Mouse (Mus musculus) erythroblast, embryonic 14.5 days (primary cell): ENCODE measurements around the gene Ckap4. TPM values are rescaled to one million over a fixed set of nuclear protein-coding genes. Genes with fewer than 3 reads are reported as not detected.
A peak's percentile ranks its signal among the peaks of the same experiment; 100 is the strongest.

Source experiments
- H3K27me3 ChIP-seq: 2 replicates; pipeline ENCODE4 v1.6.1; 2012; ENCODE audit warnings: inconsistent platforms; ENCODE audit not compliant: control insufficient read depth
- H3K36me3 ChIP-seq: 2 replicates; pipeline ENCODE4 v1.6.1; 2012; ENCODE audit warnings: mild to moderate bottlenecking, inconsistent platforms; ENCODE audit not compliant: control insufficient read depth
- H3K4me1 ChIP-seq: 2 replicates; pipeline ENCODE4 v1.6.1; 2012; ENCODE audit warnings: inconsistent platforms; ENCODE audit not compliant: control insufficient read depth
- H3K4me3 ChIP-seq: replicated peaks from 2 replicates; pipeline ENCODE3; 2012; ENCODE audit warnings: moderate library complexity, mild to moderate bottlenecking, inconsistent platforms
- H3K9me3 ChIP-seq: 2 replicates; pipeline ENCODE4 v1.6.1; 2012; ENCODE audit warnings: low read length, inconsistent platforms, mixed read lengths; ENCODE audit not compliant: control insufficient read depth
- GATA1 ChIP-seq: IDR thresholded peaks from 2 replicates; pipeline ENCODE4 v1.6.1; 2012; ENCODE audit warnings: low read length, inconsistent platforms, mixed read lengths
- TAL1 ChIP-seq: IDR thresholded peaks from 3 replicates; pipeline ENCODE4 v1.6.1; 2012; ENCODE audit warnings: low read length, inconsistent platforms, mixed read lengths
- polyA plus RNA-seq: library from polyadenylated mRNA; stranded (reverse); fragments of >175 nt; gene quantifications from 2 replicates; pipeline ENCODE4 v1.2.3, GENCODE M21; 2012

Gene Ckap4
- polyA plus RNA-seq, 1 experiment, result 0.11 TPM

DNA sequence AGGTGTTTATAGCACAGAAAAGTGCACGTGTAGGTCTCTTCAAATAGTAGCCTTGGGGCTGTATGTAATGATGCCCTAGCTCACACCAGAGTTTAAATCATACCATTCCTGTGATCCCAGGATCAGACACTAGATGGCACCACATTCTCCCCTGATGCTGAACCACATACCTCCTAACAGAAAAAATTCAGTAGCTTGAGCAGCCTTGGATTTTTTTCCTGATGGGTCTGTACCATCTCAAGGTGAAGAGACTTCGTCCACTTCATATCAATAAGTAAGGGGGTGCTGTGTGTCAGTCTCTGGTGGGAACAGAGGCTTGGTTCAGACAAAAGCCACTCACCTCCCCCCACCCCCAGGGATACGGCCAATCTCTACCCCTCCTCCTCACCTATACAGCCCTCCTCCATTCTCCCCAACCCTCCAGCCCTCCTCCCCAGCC lies 18.3 kb downstream of the Ckap4 start:
- TF ChIP-seq TAL1 (no peak), GATA1 (no peak)
- Histone ChIP-seq H3K9me3 (peaks cover 2% of the 10 kb centered on the region; the same call in 1 of the 2 replicates), H3K4me1 (peaks cover 16% of the 10 kb centered on the region), H3K36me3 (no peaks in the 10 kb centered on the region), H3K27me3 (peaks cover 4% of the 10 kb centered on the region; the same call in 1 of the 2 replicates), H3K4me3 (no peak overlapping the region)

DNA sequence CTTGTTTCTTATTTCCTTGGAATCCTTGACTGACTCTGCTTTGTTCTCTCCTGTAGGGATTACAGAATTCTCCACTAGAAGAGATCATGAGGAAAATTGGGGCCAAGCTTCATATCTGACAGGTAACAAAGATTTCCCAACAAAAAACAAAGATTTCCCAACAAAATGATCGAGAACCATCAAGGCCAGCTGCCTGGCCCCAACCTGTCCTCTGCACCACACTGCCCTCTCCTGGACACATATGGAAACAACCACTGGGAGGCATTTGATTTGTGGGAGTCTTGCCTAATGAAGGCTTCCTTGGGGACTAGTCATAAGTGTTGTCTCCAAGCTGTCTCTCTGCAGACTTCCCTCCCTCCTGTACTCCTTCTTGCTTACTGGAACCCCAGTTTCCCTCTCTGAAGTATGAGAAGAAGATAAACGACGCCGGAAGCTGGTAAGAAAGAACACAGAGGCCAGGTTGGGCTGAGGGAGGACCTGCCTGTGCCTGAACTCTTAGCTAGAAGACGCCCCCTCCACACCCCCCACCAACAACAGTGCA lies 19.8 kb downstream of the Ckap4 start:
- TF ChIP-seq TAL1 (no peak), GATA1 (no peak)
- H3K27me3 ChIP-seq, result peaks cover 4% of the 10 kb centered on the region; the same call in 1 of the 2 replicates
- no peak overlapping the region for H3K4me3 ChIP-seq
- H3K4me1 ChIP-seq, result peaks cover 16% of the 10 kb centered on the region
- H3K9me3 ChIP-seq, result peaks cover 2% of the 10 kb centered on the region; the same call in 1 of the 2 replicates
- H3K36me3 ChIP-seq, result no peaks in the 10 kb centered on the region

DNA sequence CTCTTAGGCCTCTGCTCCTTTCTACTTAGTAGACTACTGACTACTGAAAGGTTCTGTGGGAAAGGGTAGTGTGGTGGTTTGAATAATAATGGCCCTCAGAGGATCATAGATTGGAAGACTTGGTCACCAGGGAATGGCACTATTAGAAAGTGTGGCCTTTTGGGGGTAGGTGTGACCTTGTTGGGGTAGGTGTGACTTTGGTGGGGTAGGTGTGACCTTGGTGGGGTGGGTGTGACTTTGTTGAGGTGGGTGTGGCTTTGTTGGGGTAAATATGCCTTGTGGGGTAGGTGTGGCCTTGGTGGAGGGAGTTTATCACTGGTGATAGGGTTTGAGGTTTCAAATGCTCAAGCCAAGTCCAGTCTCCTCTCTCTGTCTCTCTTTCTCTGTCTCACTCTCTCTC lies 21.1 kb downstream of the Ckap4 start:
- Histone ChIP-seq H3K36me3 (no peaks in the 10 kb centered on the region), H3K4me1 (peaks cover 16% of the 10 kb centered on the region), H3K27me3 (peaks cover 2% of the 10 kb centered on the region; the same call in 1 of the 2 replicates), H3K4me3 (no peak overlapping the region), H3K9me3 (peaks cover 2% of the 10 kb centered on the region; the same call in 1 of the 2 replicates)
- TF ChIP-seq TAL1 (no peak), GATA1 (no peak)

DNA sequence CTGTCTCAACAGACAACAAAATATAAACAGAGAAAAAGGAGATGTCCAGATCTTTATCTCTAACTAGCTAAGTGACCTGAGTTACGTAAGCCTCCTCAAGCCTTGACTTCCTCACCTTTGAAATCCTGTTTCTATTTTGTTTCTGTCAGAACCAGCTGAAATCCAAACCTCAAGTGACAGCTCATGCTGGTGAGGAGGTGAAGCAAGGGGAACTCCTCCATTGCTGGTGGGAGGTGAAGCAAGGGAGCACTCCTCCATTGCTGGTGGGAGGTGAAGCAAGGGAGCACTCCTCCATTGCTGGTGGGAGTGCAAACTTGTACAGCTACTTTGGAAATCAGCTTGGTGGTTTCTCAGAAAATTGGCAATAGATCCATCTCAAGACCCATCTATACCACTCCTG lies 25.3 kb downstream of the Ckap4 start:
- Histone ChIP-seq H3K4me1 (peaks cover 10% of the 10 kb centered on the region), H3K4me3 (no peak overlapping the region), H3K36me3 (no peaks in the 10 kb centered on the region), H3K9me3 (peaks cover 2% of the 10 kb centered on the region; the same call in 1 of the 2 replicates), H3K27me3 (no peaks in the 10 kb centered on the region)
- TF ChIP-seq TAL1, result no peak
- no peak for TF ChIP-seq GATA1

DNA sequence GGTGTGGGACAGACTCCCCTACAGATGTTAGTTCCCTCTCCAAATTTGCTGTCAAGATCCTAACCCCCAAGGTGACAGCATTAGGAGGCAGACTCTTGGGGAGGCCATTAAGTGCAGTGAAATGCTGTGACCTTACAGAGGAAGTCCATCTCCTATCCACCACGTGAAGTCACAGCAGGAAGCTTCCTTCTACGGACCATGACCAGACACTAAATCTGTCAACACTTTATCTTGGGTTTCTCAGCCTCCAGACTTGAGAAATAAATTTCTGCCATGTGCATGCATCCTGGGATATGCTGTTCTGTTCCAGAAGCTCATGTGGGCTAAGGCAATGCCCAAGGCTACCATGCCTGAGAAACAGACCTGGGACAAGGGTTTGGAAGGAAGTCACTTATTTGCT lies 35.0 kb downstream of the Ckap4 start:
- H3K27me3 ChIP-seq, result no peaks in the 10 kb centered on the region
- no peaks in the 10 kb centered on the region for H3K4me1 ChIP-seq
- no peak overlapping the region for H3K4me3 ChIP-seq
- H3K36me3 ChIP-seq, result no peaks in the 10 kb centered on the region
- H3K9me3 ChIP-seq, result no peaks in the 10 kb centered on the region
- no peak for TF ChIP-seq GATA1
- no peak for TF ChIP-seq TAL1

DNA sequence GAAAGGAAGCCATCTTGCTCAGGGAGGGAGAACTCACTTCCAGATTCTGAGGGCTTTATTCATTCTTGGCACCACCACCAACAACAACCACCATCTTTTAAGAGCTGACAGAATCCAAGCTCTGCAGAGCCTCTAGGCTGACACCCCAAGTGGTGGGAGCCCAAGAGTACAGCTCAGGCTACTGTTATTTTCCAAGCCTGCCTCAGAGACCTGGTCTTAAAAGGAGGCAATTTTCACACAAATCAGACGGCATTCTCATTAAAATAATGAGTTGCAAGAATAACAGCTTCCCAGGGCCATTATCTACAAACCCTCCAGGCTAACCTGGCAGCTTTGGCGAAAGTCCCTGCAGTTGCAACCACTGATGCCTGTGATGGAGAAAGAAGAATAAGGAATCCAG lies 37.1 kb downstream of the Ckap4 start:
- Histone ChIP-seq H3K4me1 (no peaks in the 10 kb centered on the region), H3K27me3 (no peaks in the 10 kb centered on the region), H3K36me3 (no peaks in the 10 kb centered on the region), H3K9me3 (no peaks in the 10 kb centered on the region), H3K4me3 (no peak overlapping the region)
- TF ChIP-seq TAL1 (no peak), GATA1 (no peak)

DNA sequence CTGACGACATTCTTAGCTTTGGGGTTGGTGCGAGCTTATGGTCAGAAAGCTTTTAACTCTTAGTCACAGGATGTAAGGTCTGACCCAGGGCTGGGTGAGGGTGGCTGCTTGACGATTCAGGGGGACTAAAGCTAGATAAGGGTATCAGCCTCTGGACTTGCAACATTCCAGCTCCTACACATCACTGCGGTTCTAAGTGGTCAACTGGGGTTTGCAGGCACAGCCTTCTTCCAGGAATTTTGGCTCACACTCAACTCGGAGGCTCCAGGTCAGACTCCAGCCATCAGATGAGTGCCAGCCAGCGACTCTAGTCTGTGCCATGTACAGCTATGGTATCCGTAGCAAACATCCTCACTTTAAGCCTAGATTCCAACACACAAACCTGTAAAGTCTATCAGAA lies 39.4 kb downstream of the Ckap4 start:
- Histone ChIP-seq H3K27me3 (no peaks in the 10 kb centered on the region), H3K9me3 (no peaks in the 10 kb centered on the region), H3K36me3 (no peaks in the 10 kb centered on the region)

DNA sequence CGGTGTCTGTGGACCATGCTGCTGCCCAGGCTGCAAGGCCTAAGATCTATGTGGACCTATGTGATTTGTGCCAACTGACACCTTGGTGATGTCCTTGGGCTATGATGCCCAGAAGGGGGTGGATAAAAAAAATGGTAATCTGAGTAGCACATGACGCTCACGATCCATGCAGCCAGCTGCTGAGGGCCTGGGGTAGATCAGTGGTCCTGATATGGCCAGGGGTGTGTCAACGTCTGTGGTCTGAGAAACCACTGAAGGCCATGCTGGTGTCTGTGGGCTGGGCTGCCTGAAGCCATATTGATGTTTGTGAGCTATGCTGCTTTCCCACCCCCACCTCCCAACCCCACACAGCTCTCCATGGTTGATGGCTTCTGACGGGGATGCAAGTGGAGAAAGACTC lies 43.7 kb downstream of the Ckap4 start:
- no peaks in the 10 kb centered on the region for H3K27me3 ChIP-seq
- H3K4me3 ChIP-seq, result no peak overlapping the region
- no peaks in the 10 kb centered on the region for H3K9me3 ChIP-seq
- H3K36me3 ChIP-seq, result no peaks in the 10 kb centered on the region
- TF ChIP-seq GATA1 (0 out of 2 replicates have a peak, but pooled peaks have one; percentile 22), TAL1 (no peak)
- H3K4me1 ChIP-seq, result peaks cover 8% of the 10 kb centered on the region

More for the DNA sequence above, 39.4 kb downstream of the Ckap4 start:
- TF ChIP-seq GATA1 (no peak), TAL1 (no peak)
- Histone ChIP-seq H3K4me1 (peaks cover 5% of the 10 kb centered on the region), H3K4me3 (no peak overlapping the region)

DNA sequence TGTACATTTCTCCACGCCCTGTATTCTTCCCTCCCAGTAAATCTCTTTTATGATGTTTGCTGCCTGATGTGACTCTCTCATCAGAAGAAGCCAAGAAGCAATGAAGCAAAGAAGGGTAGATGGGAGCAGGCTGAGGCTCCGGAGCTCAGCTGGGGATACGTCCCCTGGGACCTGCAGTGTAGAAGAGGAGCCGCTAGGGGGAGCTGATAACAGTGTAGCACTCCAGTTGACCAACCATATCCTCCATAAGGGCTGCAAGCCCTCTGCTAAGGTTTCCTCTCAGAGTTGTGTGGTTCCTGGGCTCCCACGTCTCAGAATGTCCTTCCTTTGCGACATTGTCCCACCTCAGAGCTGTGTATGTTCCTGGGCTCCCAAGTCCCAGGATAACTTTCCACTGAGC lies 45.5 kb downstream of the Ckap4 start:
- Histone ChIP-seq H3K27me3 (no peaks in the 10 kb centered on the region), H3K4me3 (no peak overlapping the region), H3K9me3 (no peaks in the 10 kb centered on the region), H3K36me3 (no peaks in the 10 kb centered on the region), H3K4me1 (peaks cover 8% of the 10 kb centered on the region)
- TF ChIP-seq GATA1 (no peak), TAL1 (no peak)

DNA sequence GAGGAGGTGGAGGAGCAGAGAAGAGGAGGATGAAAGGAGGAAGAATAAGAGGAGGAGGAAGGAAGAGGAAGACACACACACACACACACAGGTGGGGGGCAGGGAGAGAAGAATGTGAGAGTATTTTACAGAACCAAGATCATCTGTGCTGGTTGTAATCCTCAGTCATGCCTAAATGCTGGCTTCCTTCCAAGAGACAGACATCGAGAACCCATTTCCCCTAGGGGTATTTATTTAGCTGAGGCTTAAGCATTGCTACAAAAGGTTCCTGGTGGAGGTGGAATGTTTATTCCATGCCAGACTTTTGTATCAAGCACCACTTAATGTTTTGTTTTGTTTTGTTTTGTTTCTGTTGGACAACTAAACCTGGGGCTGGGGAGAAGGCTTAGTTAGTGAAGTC lies 49.2 kb downstream of the Ckap4 start:
- Histone ChIP-seq H3K27me3 (no peaks in the 10 kb centered on the region), H3K4me1 (peaks cover 3% of the 10 kb centered on the region), H3K9me3 (no peaks in the 10 kb centered on the region), H3K4me3 (no peak overlapping the region), H3K36me3 (no peaks in the 10 kb centered on the region)
- no peak for TF ChIP-seq TAL1
- no peak for TF ChIP-seq GATA1
